Mouse (Mus musculus) intestine, postnatal 0 days (tissue): ENCODE data around the gene Baiap3. TPM values are rescaled to one million over a fixed set of nuclear protein-coding genes. Genes with fewer than 3 reads are reported as not detected.

Experiments
- ATAC-seq: fragments of 200-750 bp; cut with Nextera tagmentation; 2 replicates; pipeline ENCODE4 v1.8.0; 2017; ENCODE audit warnings: mild to moderate bottlenecking, moderate TSS enrichment, moderate library complexity
- H3K27ac ChIP-seq: fragments of 300-500 bp; sonication (generic); 2 replicates; pipeline ENCODE4 v1.5.1; 2014; ENCODE audit warnings: mild to moderate bottlenecking, low read depth, low read length, moderate library complexity
- H3K27me3 ChIP-seq: fragments of 300-500 bp; sonication (generic); replicated peaks from 2 replicates; pipeline ENCODE4 v1.6.1; 2014; ENCODE audit warnings: low read length, mixed read lengths; ENCODE audit not compliant: control insufficient read depth, insufficient read depth
- H3K36me3 ChIP-seq: fragments of 300-500 bp; sonication (generic); 2 replicates; pipeline ENCODE4 v1.6.1; 2014; ENCODE audit warnings: mild to moderate bottlenecking, moderate library complexity; ENCODE audit not compliant: control insufficient read depth, insufficient read depth
- H3K4me1 ChIP-seq: fragments of 300-500 bp; sonication (generic); replicated peaks from 2 replicates; pipeline ENCODE4 v1.6.1; 2014; ENCODE audit warnings: antibody characterized with exemption, low read length, mixed read lengths; ENCODE audit not compliant: control insufficient read depth, insufficient read depth
- H3K4me2 ChIP-seq: fragments of 300-500 bp; sonication (generic); replicated peaks from 2 replicates; pipeline ENCODE4 v1.6.1; 2014; ENCODE audit warnings: low read depth, mild to moderate bottlenecking, moderate library complexity
- H3K4me3 ChIP-seq: fragments of 300-500 bp; sonication (generic); 2 replicates; pipeline ENCODE4 v1.5.1; 2014; ENCODE audit warnings: low read depth, low read length
- H3K9ac ChIP-seq: fragments of 300-500 bp; sonication (generic); 2 replicates; pipeline ENCODE4 v1.6.1; 2014; ENCODE audit warnings: mild to moderate bottlenecking, low read depth, low read length
- H3K9me3 ChIP-seq: fragments of 300-500 bp; sonication (generic); 2 replicates; pipeline ENCODE4 v1.6.1; 2016; ENCODE audit warnings: mixed run types; ENCODE audit not compliant: control insufficient read depth
- CTCF ChIP-seq: sonication (generic); IDR thresholded peaks from 2 replicates; pipeline ENCODE4 v1.5.1; 2016; ENCODE audit warnings: low read depth, mild to moderate bottlenecking, control low read depth, antibody characterized with exemption, moderate library complexity
- WGBS: fragments of 180-500 bp; shearing (Covaris S2); extraction: QIAGEN DNeasy Blood & Tissue Kit; methylation state at CpG from one replicate; pipeline ENCODE4 v1.1.7; 2014; 5-methylcytosine and 5-hydroxymethylcytosine counted together
- microRNA-seq: library from miRNA; unstranded; fragments of <30 nt; microRNA quantifications from one replicate; pipeline ENCODE4, GENCODE M21; 2016
- polyA plus RNA-seq: library from polyadenylated mRNA; unstranded; fragments of >200 nt; fragmentation: Nextera tagmentation; extraction: Ambion mirVana; gene quantifications from 2 replicates; pipeline ENCODE4 v1.2.1, GENCODE M21; 2015

Baiap3 gene
- polyA plus RNA-seq, 1 experiment from 2014 or later: 0.86 TPM

GRCm38 (mm10) chr17:25202401-25202800 is 53.8 kb downstream of the Baiap3 start:
- Histone ChIP-seq H3K27me3 (no peaks in the 10 kb centered on the region), H3K27ac (no peak overlapping the region), H3K36me3 (peaks cover 62% of the 10 kb centered on the region), H3K4me3 (no peak overlapping the region), H3K4me1 (no peaks in the 10 kb centered on the region), H3K9ac (no peak overlapping the region), H3K4me2 (no peak overlapping the region), H3K9me3 (no peaks in the 10 kb centered on the region)
- no peak for TF ChIP-seq CTCF
- 82% methylated on average over 4 of the region's 4 CpGs for WGBS
- ATAC-seq: no peak

Small RNA genes lying within 50 kb of the gene (microRNA-seq; reads per million reads assigned to microRNA genes)
- gene Mir3547: 1.9 reads per million

Other genes with a start within 250 kb of the Baiap3 start
- 2.5 and 2.7 TPM in 2 replicates for gene Cramp1l, start 240.6 kb downstream of the Baiap3 start, polyA plus RNA-seq
- 2.9 and 3.6 TPM in 2 replicates for gene Ift140, start 240.3 kb downstream of the Baiap3 start, polyA plus RNA-seq
- gene Tmem204, start 172.8 kb downstream of the Baiap3 start, polyA plus RNA-seq: 14.5 and 15.8 TPM in 2 replicates
- 7.6 and 8.7 TPM in 2 replicates for gene Telo2, start 140.4 kb downstream of the Baiap3 start, polyA plus RNA-seq
- gene Ptx4, start 135.6 kb downstream of the Baiap3 start, polyA plus RNA-seq: 0.25 and 0.27 TPM in 2 replicates
- gene Clcn7, start 123.0 kb downstream of the Baiap3 start, polyA plus RNA-seq: 18.5 and 21.7 TPM in 2 replicates
- gene Ccdc154, start 93.9 kb downstream of the Baiap3 start, polyA plus RNA-seq: not detected in 2 replicates
- gene Gm38655, start 80.9 kb downstream of the Baiap3 start, polyA plus RNA-seq: 0.30 TPM in 1 of 2 replicates, not detected in the other
- 17.5 and 18.5 TPM in 2 replicates for gene BC003965, start 71.8 kb downstream of the Baiap3 start, polyA plus RNA-seq
- gene Unkl, start 68.0 kb downstream of the Baiap3 start, polyA plus RNA-seq: 1.9 and 2.2 TPM in 2 replicates
- 41.0 and 42.1 TPM in 2 replicates for gene Gnptg, start 16.2 kb downstream of the Baiap3 start, polyA plus RNA-seq
- gene Tsr3, start 16.2 kb downstream of the Baiap3 start, polyA plus RNA-seq: 23.3 and 23.4 TPM in 2 replicates
- gene Ube2i, start 18.3 kb upstream of the Baiap3 start, polyA plus RNA-seq: 253 and 257 TPM in 2 replicates
- gene Prss34, start 42.0 kb upstream of the Baiap3 start, polyA plus RNA-seq: 0.18 and 0.29 TPM in 2 replicates
- not detected in 2 replicates for gene Prss28, start 52.3 kb upstream of the Baiap3 start, polyA plus RNA-seq
- gene Prss29, start 62.3 kb upstream of the Baiap3 start, polyA plus RNA-seq: not detected in 2 replicates
- gene Tpsab1, start 89.2 kb upstream of the Baiap3 start, polyA plus RNA-seq: 0.10 and 0.20 TPM in 2 replicates
- 6.7 and 7.8 TPM in 2 replicates for gene Tpsb2, start 109.9 kb upstream of the Baiap3 start, polyA plus RNA-seq
- gene Tpsg1, start 112.9 kb upstream of the Baiap3 start, polyA plus RNA-seq: 11.0 and 13.3 TPM in 2 replicates
- gene Cacna1h, start 177.4 kb upstream of the Baiap3 start, polyA plus RNA-seq: 1.7 and 1.9 TPM in 2 replicates
- not detected in 2 replicates for gene Tekt4, start 198.3 kb upstream of the Baiap3 start, polyA plus RNA-seq
- gene Sstr5, start 240.9 kb upstream of the Baiap3 start, polyA plus RNA-seq: 0.64 and 0.77 TPM in 2 replicates